Mouse (Mus musculus): ENCODE measurements around the gene Gm19935. TPM values are rescaled to one million over a fixed set of nuclear protein-coding genes. Genes with fewer than 3 reads are reported as not detected.

Gene Gm19935
- polyA plus RNA-seq, 1 experiment from 2014 or later, result not detected

DNA sequence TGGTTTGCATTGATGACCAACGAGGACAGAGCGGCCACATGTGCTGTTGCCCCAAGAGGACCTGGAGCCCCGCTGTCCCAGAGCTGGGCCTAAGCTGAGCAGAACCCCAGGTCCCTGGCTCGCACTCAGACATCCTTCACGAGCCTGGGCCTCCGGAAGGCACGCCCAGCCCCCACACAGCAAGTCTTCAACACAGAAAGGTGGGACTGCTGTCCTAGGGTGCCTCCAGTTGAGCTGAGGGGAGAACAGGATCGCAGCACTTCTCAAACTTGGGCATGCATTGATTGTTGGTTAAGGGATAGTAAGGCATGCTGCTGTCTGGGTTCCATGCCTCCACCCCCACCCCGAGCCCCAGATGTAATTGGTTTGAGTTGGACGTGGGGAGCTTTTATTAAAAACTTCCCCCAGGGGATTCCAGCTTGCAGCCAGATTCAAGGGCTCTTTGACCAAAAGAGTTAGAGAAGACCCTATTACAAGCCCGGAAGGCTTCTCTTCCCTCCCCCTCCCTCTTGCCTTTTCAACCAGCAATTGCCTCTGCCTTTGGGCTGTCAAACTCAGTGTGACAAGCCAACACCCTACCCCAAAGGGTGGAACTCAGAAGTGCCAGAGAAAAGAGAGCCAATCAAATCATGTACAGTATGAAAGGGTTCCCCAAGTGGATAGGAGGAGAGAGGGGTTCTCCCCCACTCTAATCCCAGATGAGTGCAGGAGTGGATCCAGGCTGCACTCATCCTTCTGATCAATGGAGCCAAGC is 12.0 kb upstream of the Gm19935 start:
- Histone ChIP-seq H3K9ac (peak overlapping the region; percentile 67), H3K4me1 (replicated peaks) (peaks cover 11% of the 10 kb centered on the region; the same call in 1 of the 2 replicates), H3K4me3 (peak overlapping the region; percentile 62), H3K27ac (ENCODE audit: poor library complexity, severe bottlenecking) (no peak overlapping the region), H3K36me3 (no peaks in the 10 kb centered on the region), H3K9me3 (replicated peaks) (no peaks in the 10 kb centered on the region), H3K27me3 (replicated peaks) (no peaks in the 10 kb centered on the region), H3K4me2 (peak overlapping the region; percentile 81)
- peak; percentile 54 for ATAC-seq (ENCODE audit: insufficient number of reproducible peaks, low FRiP score)
- 5% methylated on average over 11 of the region's 11 CpGs for WGBS

DNA sequence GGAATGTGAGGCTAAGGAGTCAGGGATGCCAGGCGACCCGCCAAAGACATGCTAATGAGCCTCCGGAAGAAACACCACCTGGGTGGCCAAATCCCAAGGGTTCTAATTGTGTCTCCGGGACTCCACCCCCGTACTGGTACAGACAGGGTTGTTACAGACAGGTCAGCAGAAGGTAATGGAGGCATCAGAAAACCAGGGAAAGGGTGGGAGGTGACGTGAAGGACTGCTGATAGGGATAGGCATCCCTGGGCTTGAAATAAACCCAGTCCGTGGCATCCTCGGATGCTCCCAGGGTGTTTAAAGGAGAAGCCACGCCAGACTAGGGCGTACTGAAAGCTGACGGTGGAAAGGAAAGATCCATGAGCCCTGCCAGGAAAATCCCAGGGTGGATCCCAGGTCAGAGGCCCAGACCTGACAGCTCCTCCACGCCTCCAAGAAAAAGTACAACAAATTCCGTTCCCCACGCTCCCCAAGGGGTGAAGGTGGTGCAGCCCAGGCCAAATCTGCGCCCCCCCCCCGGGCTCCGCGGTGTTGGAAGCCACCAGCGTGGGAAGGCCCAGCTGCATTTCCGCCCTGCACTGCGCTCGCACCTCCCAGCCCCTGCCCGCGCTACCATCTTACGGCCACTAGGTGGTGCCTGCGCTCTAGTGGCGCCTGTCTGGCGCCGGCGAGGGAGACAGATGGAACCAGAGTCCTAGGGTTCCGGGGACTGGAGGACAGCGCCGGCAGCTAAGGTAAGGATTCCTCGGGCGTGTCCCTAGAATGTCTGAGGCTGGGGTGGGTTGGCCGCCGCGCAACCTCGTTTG is 11.2 kb upstream of the Gm19935 start, which contains the start of gene Chd9:
Chd9 (plus strand) TSS at position 172 of the 806 bp plus-strand sequence.
- Histone ChIP-seq H3K4me3 (peak within 1 kb of the TSS; percentile 62), H3K4me1 (replicated peaks) (peaks cover 11% of the 10 kb centered on the region; the same call in 1 of the 2 replicates), H3K27me3 (replicated peaks) (no peaks in the 10 kb centered on the region), H3K9me3 (replicated peaks) (no peaks in the 10 kb centered on the region), H3K9ac (peak within 1 kb of the TSS; percentile 67), H3K36me3 (no peaks in the 10 kb centered on the region), H3K4me2 (peak within 1 kb of the TSS; percentile 81), H3K27ac (ENCODE audit: poor library complexity, severe bottlenecking) (no peak within 1 kb of the TSS)
- 2% methylated on average over 39 of the region's 39 CpGs for WGBS
- peak; percentile 87 for ATAC-seq (ENCODE audit: insufficient number of reproducible peaks, low FRiP score)

DNA sequence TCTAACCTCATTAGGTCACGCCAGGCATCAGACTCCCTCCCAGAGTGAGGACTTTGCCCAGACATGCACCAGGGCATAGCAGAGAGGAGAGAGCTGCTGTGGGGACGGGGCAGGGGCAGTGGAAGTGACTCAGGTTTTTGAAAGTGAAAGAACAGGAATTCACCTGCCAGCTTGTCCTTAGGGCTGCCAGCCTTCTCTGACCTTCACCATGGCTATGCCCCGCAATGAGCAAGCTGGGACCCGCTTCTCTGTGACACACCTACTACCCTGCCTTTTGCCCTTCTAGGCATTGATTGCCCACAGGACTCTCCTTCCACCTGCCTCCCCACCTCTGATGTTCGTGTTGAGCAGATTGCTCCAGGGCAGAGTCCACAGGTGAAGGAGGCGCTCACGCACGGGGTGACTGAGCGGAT is 8.3 kb upstream of the Gm19935 start:
- Histone ChIP-seq H3K9ac (no peak overlapping the region), H3K4me1 (replicated peaks) (peaks cover 11% of the 10 kb centered on the region; the same call in 1 of the 2 replicates)
- no peak for ATAC-seq (ENCODE audit: insufficient number of reproducible peaks, low FRiP score)

DNA sequence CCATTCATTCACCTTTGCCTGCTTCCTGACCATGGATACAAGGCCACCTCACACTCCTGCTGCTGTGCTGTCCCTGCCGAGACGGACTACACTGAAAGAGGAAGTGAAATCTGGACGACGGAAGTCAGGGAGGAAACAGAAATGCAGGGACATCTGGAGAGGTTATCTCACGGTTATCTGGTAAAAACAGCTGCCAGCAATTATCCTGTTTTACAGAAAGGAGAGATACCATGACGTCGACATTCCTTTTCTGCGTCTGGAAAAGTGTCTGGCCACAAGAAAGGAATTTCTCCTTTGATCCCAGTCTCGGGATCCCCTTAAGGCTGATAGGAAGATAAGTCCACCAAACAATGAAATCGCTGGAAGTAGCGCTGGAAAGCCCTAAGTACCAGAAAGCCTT is 5.2 kb upstream of the Gm19935 start:
- H3K27me3 ChIP-seq (replicated peaks), result no peaks in the 10 kb centered on the region
- H3K4me3 ChIP-seq, result no peak overlapping the region
- 10% methylated on average over 11 of the region's 11 CpGs for WGBS
- H3K4me2 ChIP-seq, result no peak overlapping the region
- H3K4me1 ChIP-seq (replicated peaks), result no peaks in the 10 kb centered on the region
- no peak overlapping the region for H3K27ac ChIP-seq (ENCODE audit: poor library complexity, severe bottlenecking)
- 0 out of 2 replicates have a peak, but pooled peaks cover 4% of the 10 kb centered on the region for H3K9me3 ChIP-seq (replicated peaks)
- H3K36me3 ChIP-seq, result no peaks in the 10 kb centered on the region
- no peak for ATAC-seq (ENCODE audit: insufficient number of reproducible peaks, low FRiP score)
- H3K9ac ChIP-seq, result no peak overlapping the region

More for the DNA sequence above, 8.3 kb upstream of the Gm19935 start:
- no peak overlapping the region for H3K27ac ChIP-seq (ENCODE audit: poor library complexity, severe bottlenecking)
- H3K4me2 ChIP-seq, result no peak overlapping the region
- H3K4me3 ChIP-seq, result no peak overlapping the region
- H3K27me3 ChIP-seq (replicated peaks), result no peaks in the 10 kb centered on the region
- 0 out of 2 replicates have a peak, but pooled peaks cover 4% of the 10 kb centered on the region for H3K9me3 ChIP-seq (replicated peaks)
- no peaks in the 10 kb centered on the region for H3K36me3 ChIP-seq
- 76% methylated on average over 9 of the region's 9 CpGs for WGBS

DNA sequence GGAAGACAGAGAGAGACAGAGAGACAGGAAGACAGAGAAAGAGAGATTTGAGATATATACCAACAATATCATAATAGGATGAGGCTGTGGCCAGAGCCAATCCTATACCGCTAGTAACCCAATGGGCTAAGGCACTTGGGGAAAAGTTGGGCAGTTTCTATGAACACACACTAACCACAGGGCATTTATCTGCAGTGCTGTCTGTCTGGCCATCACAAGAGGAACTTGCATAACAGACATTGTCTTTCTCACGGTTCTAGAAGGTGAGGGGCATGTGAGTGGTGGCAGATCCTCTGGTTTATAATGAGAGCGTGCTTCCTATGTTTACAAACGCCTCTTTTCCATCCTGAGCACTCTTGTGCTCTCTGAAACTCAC is 3.1 kb upstream of the Gm19935 start:
- H3K36me3 ChIP-seq, result no peaks in the 10 kb centered on the region
- H3K9ac ChIP-seq, result no peak overlapping the region
- no peak for ATAC-seq (ENCODE audit: insufficient number of reproducible peaks, low FRiP score)
- H3K27ac ChIP-seq (ENCODE audit: poor library complexity, severe bottlenecking), result no peak overlapping the region
- 81% methylated on average over 4 of the region's 4 CpGs for WGBS
- H3K27me3 ChIP-seq (replicated peaks), result no peaks in the 10 kb centered on the region
- H3K4me2 ChIP-seq, result no peak overlapping the region
- H3K9me3 ChIP-seq (replicated peaks), result 0 out of 2 replicates have a peak, but pooled peaks cover 4% of the 10 kb centered on the region
- H3K4me3 ChIP-seq, result no peak overlapping the region
- no peaks in the 10 kb centered on the region; the same call in 1 of the 2 replicates for H3K4me1 ChIP-seq (replicated peaks)

DNA sequence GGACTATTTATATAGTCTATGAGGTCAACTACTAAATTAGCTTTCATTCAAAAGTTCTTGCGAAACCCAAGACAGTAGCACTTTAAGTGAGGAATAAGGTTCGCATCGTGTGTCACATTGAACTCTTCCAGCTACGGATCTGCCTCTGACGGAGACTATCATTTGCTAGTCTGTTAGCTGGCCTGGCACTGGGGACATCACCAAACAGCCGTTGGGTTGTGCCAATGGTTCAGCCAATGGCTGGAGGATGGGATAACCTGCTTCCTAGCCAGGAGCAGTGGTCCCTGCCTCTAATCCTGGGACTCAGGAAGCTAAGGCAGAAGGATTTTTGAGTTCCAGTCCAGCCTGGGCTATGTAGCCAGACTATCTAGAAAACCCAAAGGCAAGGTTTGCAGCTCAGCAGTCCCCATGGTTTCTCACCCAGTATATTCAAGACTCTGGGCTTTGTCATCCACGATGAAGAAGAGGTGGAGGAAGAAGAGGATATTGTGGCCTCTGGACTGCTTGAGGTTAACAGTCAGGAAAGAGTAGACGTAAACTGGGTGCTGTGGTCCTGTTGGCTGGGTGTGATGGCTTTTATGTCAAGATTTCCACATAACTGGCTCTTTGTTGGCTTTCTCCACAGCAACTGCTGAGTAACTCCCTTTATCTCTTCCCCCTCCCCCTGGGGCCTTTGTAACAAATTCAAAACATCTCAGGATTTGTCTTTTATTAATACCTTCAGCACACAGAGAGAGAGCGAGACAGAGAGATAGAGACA is 2.5 kb upstream of the Gm19935 start:
- H3K9ac ChIP-seq, result no peak overlapping the region
- H3K27me3 ChIP-seq (replicated peaks), result no peaks in the 10 kb centered on the region
- no peak overlapping the region for H3K4me2 ChIP-seq
- H3K27ac ChIP-seq (ENCODE audit: poor library complexity, severe bottlenecking), result no peak overlapping the region
- 76% methylated on average over 9 of the region's 9 CpGs for WGBS
- no peaks in the 10 kb centered on the region; the same call in 1 of the 2 replicates for H3K4me1 ChIP-seq (replicated peaks)
- no peaks in the 10 kb centered on the region for H3K36me3 ChIP-seq
- no peak overlapping the region for H3K4me3 ChIP-seq
- H3K9me3 ChIP-seq (replicated peaks), result 0 out of 2 replicates have a peak, but pooled peaks cover 4% of the 10 kb centered on the region
- no peak for ATAC-seq (ENCODE audit: insufficient number of reproducible peaks, low FRiP score)

DNA sequence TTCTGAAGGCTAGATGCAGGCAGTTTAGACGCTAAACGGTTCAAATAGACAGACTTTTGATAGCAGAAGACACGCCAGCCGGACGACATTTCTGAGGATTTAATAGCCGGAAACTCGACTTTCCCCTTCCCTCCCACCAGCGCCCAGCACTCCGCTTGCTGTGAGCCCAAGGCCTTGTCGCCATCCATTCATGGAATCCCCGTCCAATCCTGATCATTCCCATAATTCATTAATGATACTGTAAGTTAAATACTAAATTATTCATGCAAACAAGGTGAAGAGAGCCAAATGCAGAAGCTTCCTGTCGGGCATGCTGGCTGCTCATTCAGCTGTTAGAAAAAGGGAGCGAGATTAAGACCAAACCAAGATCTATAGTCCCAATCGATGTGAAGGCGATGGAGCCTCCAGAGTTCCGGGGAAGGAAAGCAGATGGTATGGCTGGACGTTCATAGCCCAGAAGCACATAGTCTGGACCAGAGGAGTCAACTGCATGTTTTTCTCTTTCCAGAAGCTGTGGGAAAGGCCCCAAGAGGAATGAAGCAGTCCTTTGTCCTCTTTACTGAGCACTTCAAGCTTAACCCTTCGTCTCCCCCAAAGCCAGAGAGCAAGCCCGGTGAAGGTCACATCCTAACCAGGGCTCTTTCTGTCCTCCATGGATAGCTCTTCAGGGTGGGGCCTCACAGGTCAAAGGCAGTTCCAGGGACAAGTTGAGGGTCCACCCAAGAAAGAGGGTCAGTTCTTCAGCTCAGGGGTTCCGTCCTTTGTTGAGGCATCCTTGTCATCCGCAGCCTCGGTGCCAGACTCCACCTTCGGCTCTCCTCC is 921 bp downstream of the Gm19935 start:
- no peak overlapping the region for H3K27ac ChIP-seq (ENCODE audit: poor library complexity, severe bottlenecking)
- H3K4me3 ChIP-seq, result no peak overlapping the region
- H3K27me3 ChIP-seq (replicated peaks), result no peaks in the 10 kb centered on the region
- no peaks in the 10 kb centered on the region for H3K36me3 ChIP-seq
- no peak overlapping the region for H3K9ac ChIP-seq
- H3K4me2 ChIP-seq, result no peak overlapping the region
- H3K9me3 ChIP-seq (replicated peaks), result no peaks in the 10 kb centered on the region; the same call in 1 of the 2 replicates
- no peaks in the 10 kb centered on the region; the same call in 1 of the 2 replicates for H3K4me1 ChIP-seq (replicated peaks)
- ATAC-seq (ENCODE audit: insufficient number of reproducible peaks, low FRiP score), result no peak
- WGBS, result 77% methylated on average over 23 of the region's 23 CpGs

DNA sequence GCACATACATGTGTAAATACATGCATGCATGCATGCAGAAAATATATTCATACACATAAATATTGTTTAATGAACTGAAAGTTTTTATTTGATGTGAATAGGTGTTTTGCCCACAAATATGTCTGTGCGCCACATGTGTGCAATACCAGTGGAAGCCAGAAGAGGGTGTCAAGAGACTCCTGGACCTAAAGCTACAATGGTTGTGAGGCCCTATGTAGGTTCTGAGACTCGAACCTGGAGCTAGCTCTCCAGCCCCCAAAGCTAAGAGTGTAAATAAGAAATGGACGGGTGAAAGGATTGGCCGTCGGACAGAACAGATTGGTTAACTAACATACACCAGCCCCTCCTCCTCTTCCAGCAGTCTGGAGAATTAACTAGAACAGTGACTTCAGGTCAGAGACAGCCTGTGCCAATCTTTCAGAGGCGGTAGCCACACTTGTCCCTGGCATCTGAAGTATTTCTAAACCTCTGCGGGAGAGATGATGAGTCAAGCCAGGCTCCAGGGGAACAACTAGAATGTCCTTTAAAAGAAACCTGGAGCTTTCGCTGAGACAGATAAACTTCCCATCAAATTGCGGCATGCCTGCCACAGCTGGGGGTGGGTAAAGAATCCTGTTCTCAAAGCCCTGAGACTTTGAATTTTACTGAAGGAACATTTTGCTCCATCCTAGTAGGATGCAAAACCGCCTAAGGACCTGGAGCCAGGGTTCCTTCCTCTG is 3.4 kb downstream of the Gm19935 start:
- H3K27me3 ChIP-seq (replicated peaks), result no peaks in the 10 kb centered on the region
- 72% methylated on average over 10 of the region's 10 CpGs for WGBS
- H3K27ac ChIP-seq (ENCODE audit: poor library complexity, severe bottlenecking), result no peak overlapping the region
- no peak overlapping the region for H3K4me3 ChIP-seq
- no peak overlapping the region for H3K4me2 ChIP-seq
- no peak overlapping the region for H3K9ac ChIP-seq
- H3K9me3 ChIP-seq (replicated peaks), result peaks cover 3% of the 10 kb centered on the region
- H3K4me1 ChIP-seq (replicated peaks), result no peaks in the 10 kb centered on the region; the same call in 1 of the 2 replicates
- H3K36me3 ChIP-seq, result no peaks in the 10 kb centered on the region
- no peak for ATAC-seq (ENCODE audit: insufficient number of reproducible peaks, low FRiP score)

DNA sequence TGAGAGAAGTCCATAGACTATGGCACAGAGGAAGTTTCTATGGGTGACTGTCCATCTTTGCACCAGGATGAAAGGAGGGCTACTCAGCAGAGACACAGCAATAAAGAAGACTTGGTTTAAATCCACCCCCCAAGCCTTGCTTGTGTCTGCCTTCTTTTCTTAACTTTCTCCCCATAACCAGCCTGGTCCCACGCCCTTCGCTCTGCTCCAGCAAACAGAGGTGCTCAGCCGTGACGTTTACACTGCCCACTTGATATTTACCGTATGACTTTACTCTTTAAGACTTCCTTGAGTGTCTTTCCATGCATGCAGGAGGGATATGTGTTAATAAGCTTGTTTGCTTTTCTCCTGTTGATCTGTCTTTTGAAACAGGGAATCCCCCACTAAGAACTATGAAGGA is 17.7 kb downstream of the Gm19935 start:
- Histone ChIP-seq H3K4me1 (replicated peaks) (peaks cover 5% of the 10 kb centered on the region), H3K9ac (no peak overlapping the region), H3K9me3 (replicated peaks) (peaks cover 11% of the 10 kb centered on the region; the same call in 1 of the 2 replicates), H3K36me3 (no peaks in the 10 kb centered on the region), H3K4me2 (no peak overlapping the region), H3K27ac (ENCODE audit: poor library complexity, severe bottlenecking) (no peak overlapping the region), H3K4me3 (no peak overlapping the region), H3K27me3 (replicated peaks) (no peaks in the 10 kb centered on the region)
- no peak for ATAC-seq (ENCODE audit: insufficient number of reproducible peaks, low FRiP score)
- WGBS, result 87% methylated on average over 5 of the region's 5 CpGs

Measured in heart, embryonic 12.5 days (tissue).